Comparison of ENCODE assay signal across 9 mouse cellular contexts in genomic region chr11:119904621-119905286, GRCm38 (mm10). TPM values are rescaled to one million over a fixed set of nuclear protein-coding genes. Genes with fewer than 3 reads are reported as not detected.
A peak's percentile ranks its signal among the peaks of the same experiment; 100 is the strongest.
DNase-seq lines count a peak whose midpoint lies in the region; ATAC-seq lines count a peak whose summit lies in the region.
"Had no signal": no experiment of that assay in that cellular context is flagged by ENCODE, and none has a peak within 500 bp of the region (broad histone marks: within the 10 kb centered on the region; RNA-seq: fewer than 3 reads in every experiment).

No protein-coding gene starts in this region.

- 0 out of 2 replicates have a peak, but pooled peaks cover 3% of the 10 kb centered on the region for H3K36me3 ChIP-seq in forebrain, embryonic 14.5 days (ENCODE audit: control insufficient read depth, insufficient read depth, low read length)
- H3K36me3 ChIP-seq in midbrain, embryonic 13.5 days = 0 out of 2 replicates have a peak, but pooled peaks cover under 1% of the 10 kb centered on the region
- H3K36me3 ChIP-seq: embryonic facial prominence, embryonic 15.5 days had no signal

- no peak overlapping the region for H3K27ac ChIP-seq in forebrain, embryonic 14.5 days (ENCODE audit: low read depth, low read length)
- H3K27ac ChIP-seq in midbrain, embryonic 13.5 days = no peak overlapping the region
- H3K27ac ChIP-seq: embryonic facial prominence, embryonic 15.5 days had no signal

- 34% methylated on average over 5 of the region's 5 CpGs for WGBS in forebrain, embryonic 14.5 days
- 35% methylated on average over 5 of the region's 5 CpGs for WGBS in midbrain, embryonic 13.5 days

- 0 out of 2 replicates have a peak overlapping the region, but pooled peaks have one; percentile 3 for H3K9ac ChIP-seq in forebrain, embryonic 14.5 days (ENCODE audit: low read length)
- no peak overlapping the region for H3K9ac ChIP-seq in midbrain, embryonic 13.5 days (replicated peaks)
- H3K9ac ChIP-seq: embryonic facial prominence, embryonic 15.5 days had no signal

- ATAC-seq in forebrain, embryonic 14.5 days = peak; percentile 80
- ATAC-seq in inflammation-experienced regulatory T-cells, adult 6 months = peak; percentile 50
- ATAC-seq in midbrain, embryonic 13.5 days = peak; percentile 82

- H3K27me3 ChIP-seq in forebrain, embryonic 14.5 days (replicated peaks; ENCODE audit: control insufficient read depth, insufficient read depth, low read length) = no peaks in the 10 kb centered on the region
- H3K27me3 ChIP-seq in midbrain, embryonic 13.5 days = peaks cover 13% of the 10 kb centered on the region; the same call in 1 of the 2 replicates

- DNase-seq in left cerebral cortex, adult 18-20 months (ENCODE audit: low spot score in 2 of 2) = peak; percentile 77 to 82
- no peak for DNase-seq in left cerebral cortex, adult 11 months (ENCODE audit: low spot score)
- DNase-seq in c-Kit-positive CD71-positive TER-119-negative erythroid progenitor cells, embryonic 14.5 days (ENCODE audit: low read depth) = peak; percentile 51
- DNase-seq in forebrain, embryonic 14.5 days (ENCODE audit: low spot score) = peak; percentile 85
- peak; percentile 67 to 74 for DNase-seq in left cerebral cortex, postnatal 36 days (ENCODE audit: low spot score in 2 of 2)
- peak; percentile 35 to 40 for DNase-seq in spleen, postnatal 36 days (ENCODE audit: low spot score in 2 of 2)

- no peaks in the 10 kb centered on the region for H3K4me1 ChIP-seq in forebrain, embryonic 14.5 days (ENCODE audit: control insufficient read depth, insufficient read depth, low read length)
- H3K4me1 ChIP-seq in midbrain, embryonic 13.5 days (replicated peaks) = peaks cover 6% of the 10 kb centered on the region; the same call in 1 of the 2 replicates

- no peaks in the 10 kb centered on the region for H3K9me3 ChIP-seq in forebrain, embryonic 14.5 days (replicated peaks; ENCODE audit: control insufficient read depth, low read length)
- H3K9me3 ChIP-seq in midbrain, embryonic 13.5 days = no peaks in the 10 kb centered on the region
- H3K9me3 ChIP-seq: embryonic facial prominence, embryonic 15.5 days had no signal

- H3K4me3 ChIP-seq in forebrain, embryonic 14.5 days (ENCODE audit: low read depth, low read length) = no peak overlapping the region
- H3K4me3 ChIP-seq in midbrain, embryonic 13.5 days (replicated peaks) = no peak overlapping the region
- H3K4me3 ChIP-seq: embryonic facial prominence, embryonic 15.5 days had no signal

- intact Hi-C loops in left cerebral cortex, postnatal 36 days (cut with DNase I) = loop anchor here (1.0 to 5.0 kb wide), 2 partner anchors 357 to 401 kb away; partner anchors contain the start of gene Nptx1

- H3K4me2 ChIP-seq in forebrain, embryonic 14.5 days (ENCODE audit: low read length) = no peak overlapping the region
- no peak overlapping the region for H3K4me2 ChIP-seq in midbrain, embryonic 13.5 days (replicated peaks)
- H3K4me2 ChIP-seq: embryonic facial prominence, embryonic 15.5 days had no signal

RNA-seq across cellular contexts. Expression of gene Chmp6, which starts 8.5 kb away (rescaled TPM):
- total RNA-seq in left cerebral cortex, adult 18-20 months (2021) = 10 to 100 TPM; 37.1 to 41.8 TPM
- polyA plus RNA-seq in forebrain, embryonic 14.5 days (2014; fragmentation: Nextera tagmentation; extraction: Ambion mirVana) = 90.0 and 92.7 TPM in 2 replicates
- polyA plus RNA-seq in inflammation-experienced regulatory T-cells, adult 6 months (2017; shearing (Covaris generic)) = 10 to 100 TPM; 43.9 to 55.0 (median 52.0) TPM
- total RNA-seq in left cerebral cortex, postnatal 36 days (2021) = 10 to 100 TPM; 43.7 to 45.4 TPM
- polyA plus RNA-seq in midbrain, embryonic 13.5 days (2015; fragmentation: Nextera tagmentation; extraction: Ambion mirVana) = 107 and 112 TPM in 2 replicates

RNA-seq across cellular contexts. Expression of gene Baiap2, which starts 37.8 kb away (rescaled TPM):
- 100 to 1,000 TPM; 220 to 272 TPM for total RNA-seq in left cerebral cortex, adult 18-20 months (2021)
- 18.7 and 25.2 TPM in 2 replicates for polyA plus RNA-seq in forebrain, embryonic 14.5 days (2014; fragmentation: Nextera tagmentation; extraction: Ambion mirVana)
- polyA plus RNA-seq in inflammation-experienced regulatory T-cells, adult 6 months (2017; shearing (Covaris generic)) = 10 to 100 TPM in 1 of 3 experiments, 1 to 10 TPM in 2; 8.1 to 12.1 (median 9.6) TPM
- total RNA-seq in left cerebral cortex, postnatal 36 days (2021) = 100 to 1,000 TPM; 228 to 303 TPM
- polyA plus RNA-seq in midbrain, embryonic 13.5 days (2015; fragmentation: Nextera tagmentation; extraction: Ambion mirVana) = 9.2 and 10.0 TPM in 2 replicates
